Mouse (Mus musculus): Measurements from ENCODE around the gene Scn2b. TPM values are rescaled to one million over a fixed set of nuclear protein-coding genes. Genes with fewer than 3 reads are reported as not detected.

Gene Scn2b
- polyA plus RNA-seq, 1 experiment from 2014 or later = 2.7 TPM

DNA sequence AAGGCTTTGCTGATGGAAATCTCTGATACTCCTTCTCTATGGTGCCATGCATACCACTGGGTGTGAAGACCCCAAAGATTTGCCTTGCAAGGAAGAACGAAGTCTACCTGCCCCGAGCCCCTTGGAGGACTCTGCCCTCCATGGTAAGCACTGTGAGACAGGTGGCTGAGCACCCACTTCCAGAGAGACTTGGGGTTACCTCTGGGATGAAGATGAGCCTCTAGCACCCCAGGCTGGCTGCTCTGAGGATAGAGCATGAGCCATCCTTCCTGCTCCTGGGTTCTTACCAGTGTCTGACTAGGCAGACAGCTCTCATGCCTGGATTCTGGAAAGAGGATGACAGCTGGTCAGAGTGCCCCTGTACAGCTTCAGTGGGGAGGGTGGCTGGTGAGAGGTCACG is 12.5 kb downstream of the Scn2b start:
- ATAC-seq (ENCODE audit: low read depth) = no peak
- Histone ChIP-seq H3K9ac (ENCODE audit: low read length) (no peak overlapping the region), H3K4me1 (replicated peaks; ENCODE audit: control insufficient read depth, insufficient read depth, low read length) (no peaks in the 10 kb centered on the region), H3K27me3 (ENCODE audit: control insufficient read depth, insufficient read depth, low read depth, low read length) (peaks cover 9% of the 10 kb centered on the region), H3K36me3 (ENCODE audit: control insufficient read depth, insufficient read depth, low read length) (no peaks in the 10 kb centered on the region), H3K4me3 (ENCODE audit: low read length) (no peak overlapping the region), H3K9me3 (ENCODE audit: control insufficient read depth, low read length) (no peaks in the 10 kb centered on the region), H3K27ac (ENCODE audit: low read length) (no peak overlapping the region), H3K4me2 (ENCODE audit: low read depth, low read length) (no peak overlapping the region)
- 70% methylated on average over 3 of the region's 3 CpGs for WGBS

- 0 out of 2 replicates have a peak, but pooled peaks have one; percentile 11 for ATAC-seq (ENCODE audit: low read depth)
- H3K27me3 ChIP-seq (ENCODE audit: control insufficient read depth, insufficient read depth, low read depth, low read length) = peaks cover 42% of the 10 kb centered on the region
- H3K4me1 ChIP-seq (replicated peaks; ENCODE audit: control insufficient read depth, insufficient read depth, low read length) = peaks cover 4% of the 10 kb centered on the region
- H3K27ac ChIP-seq (ENCODE audit: low read length) = no peak overlapping the region
- H3K36me3 ChIP-seq (ENCODE audit: control insufficient read depth, insufficient read depth, low read length) = no peaks in the 10 kb centered on the region
- WGBS = 18% methylated on average over 5 of the region's 5 CpGs
- H3K4me2 ChIP-seq (ENCODE audit: low read depth, low read length) = no peak overlapping the region
- H3K9me3 ChIP-seq (ENCODE audit: control insufficient read depth, low read length) = no peaks in the 10 kb centered on the region
- H3K9ac ChIP-seq (ENCODE audit: low read length) = no peak overlapping the region
- H3K4me3 ChIP-seq (ENCODE audit: low read length) = no peak overlapping the region
These were observed 16.1 kb downstream of the Scn2b start for GRCm38 (mm10) chr9:45133484-45134310.

DNA sequence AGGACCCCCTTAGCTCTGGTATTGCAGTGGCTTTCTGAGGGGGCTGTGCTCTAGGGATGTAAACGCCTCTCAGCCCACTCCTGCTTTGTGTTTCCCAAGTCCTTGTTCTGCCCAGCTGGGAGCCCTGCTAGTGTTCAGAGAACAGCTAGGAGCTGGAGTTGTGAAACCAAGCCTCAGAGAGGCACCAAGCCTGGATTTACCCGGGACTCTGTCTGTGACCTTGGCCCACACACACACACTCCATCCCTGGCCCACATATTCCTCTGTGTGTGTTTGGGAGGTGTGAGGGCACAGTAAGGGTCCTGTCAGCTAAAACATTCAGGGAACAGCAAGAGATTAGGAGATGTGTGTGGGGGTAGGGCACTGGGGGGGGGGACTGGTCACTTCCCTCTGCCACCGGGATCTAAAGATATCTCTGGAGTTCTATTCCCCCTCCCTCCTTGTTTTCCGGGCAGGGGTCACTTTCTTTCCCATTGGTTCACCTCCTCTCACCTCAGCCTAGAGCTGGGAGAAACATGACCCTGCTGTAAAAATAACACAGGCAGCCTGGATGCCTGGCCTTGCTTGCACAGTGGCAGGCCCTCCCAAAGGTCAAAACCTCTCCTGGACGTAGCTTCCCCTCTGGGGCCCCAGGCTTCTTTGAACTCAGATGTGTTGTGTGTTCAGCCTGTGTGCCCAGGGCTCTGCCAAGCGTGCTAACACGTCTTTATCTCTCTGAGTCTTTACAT is 19.0 kb downstream of the Scn2b start:
- Histone ChIP-seq H3K4me1 (replicated peaks; ENCODE audit: control insufficient read depth, insufficient read depth, low read length) (peaks cover 7% of the 10 kb centered on the region), H3K9me3 (ENCODE audit: control insufficient read depth, low read length) (no peaks in the 10 kb centered on the region), H3K4me2 (ENCODE audit: low read depth, low read length) (no peak overlapping the region), H3K36me3 (ENCODE audit: control insufficient read depth, insufficient read depth, low read length) (no peaks in the 10 kb centered on the region), H3K27ac (ENCODE audit: low read length) (no peak overlapping the region), H3K4me3 (ENCODE audit: low read length) (no peak overlapping the region), H3K27me3 (ENCODE audit: control insufficient read depth, insufficient read depth, low read depth, low read length) (peaks cover 61% of the 10 kb centered on the region), H3K9ac (ENCODE audit: low read length) (no peak overlapping the region)
- 15% methylated on average over 7 of the region's 7 CpGs for WGBS
- ATAC-seq (ENCODE audit: low read depth) = no peak

- Histone ChIP-seq H3K4me3 (ENCODE audit: low read length) (peak within 1 kb of the TSS; percentile 55), H3K4me2 (ENCODE audit: low read depth, low read length) (peak within 1 kb of the TSS; percentile 93), H3K27me3 (ENCODE audit: control insufficient read depth, insufficient read depth, low read depth, low read length) (peaks cover 74% of the 10 kb centered on the region), H3K36me3 (ENCODE audit: control insufficient read depth, insufficient read depth, low read length) (no peaks in the 10 kb centered on the region), H3K4me1 (replicated peaks; ENCODE audit: control insufficient read depth, insufficient read depth, low read length) (peaks cover 7% of the 10 kb centered on the region), H3K9me3 (ENCODE audit: control insufficient read depth, low read length) (no peaks in the 10 kb centered on the region), H3K27ac (ENCODE audit: low read length) (no peak within 1 kb of the TSS), H3K9ac (ENCODE audit: low read length) (peak within 1 kb of the TSS; percentile 47; the same call in 1 of the 2 replicates)
- ATAC-seq (ENCODE audit: low read depth) = peak; percentile 72
- under 1% methylated on average over 68 of the region's 76 CpGs for WGBS
These were observed 20.8 kb downstream of the Scn2b start, which contains the start of gene Scn4b for GRCm38 (mm10) chr9:45138191-45139032. Gene Scn4b, plus strand, starts transcription at chr9:45138395.

DNA sequence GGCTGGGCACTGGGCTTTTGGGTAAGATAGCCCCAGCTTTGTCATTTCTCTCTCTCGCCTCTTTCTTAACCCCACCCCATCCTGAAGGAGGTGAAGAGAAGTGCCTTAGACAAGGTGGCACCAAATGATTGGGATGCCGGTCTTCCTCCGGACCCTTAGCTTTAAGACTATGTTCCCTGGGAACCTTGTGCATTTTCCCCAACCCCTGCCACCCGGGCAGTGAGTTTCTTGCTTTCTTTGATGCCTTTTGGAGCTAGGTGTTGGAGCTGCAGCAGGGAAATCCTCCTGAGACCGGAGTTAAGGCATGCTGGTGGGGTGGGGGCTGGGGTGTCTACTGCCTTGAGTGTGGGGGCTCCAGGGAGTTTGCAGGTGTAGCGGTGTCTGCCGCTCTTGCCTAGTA is 21.5 kb downstream of the Scn2b start:
- H3K4me2 ChIP-seq (ENCODE audit: low read depth, low read length) = peak overlapping the region; percentile 93
- no peaks in the 10 kb centered on the region for H3K9me3 ChIP-seq (ENCODE audit: control insufficient read depth, low read length)
- no peaks in the 10 kb centered on the region for H3K36me3 ChIP-seq (ENCODE audit: control insufficient read depth, insufficient read depth, low read length)
- peaks cover 75% of the 10 kb centered on the region for H3K27me3 ChIP-seq (ENCODE audit: control insufficient read depth, insufficient read depth, low read depth, low read length)
- H3K4me3 ChIP-seq (ENCODE audit: low read length) = peak overlapping the region; percentile 55
- ATAC-seq (ENCODE audit: low read depth) = no peak
- WGBS = 4% methylated on average over 7 of the region's 7 CpGs
- H3K9ac ChIP-seq (ENCODE audit: low read length) = peak overlapping the region; percentile 47; the same call in 1 of the 2 replicates
- H3K4me1 ChIP-seq (replicated peaks; ENCODE audit: control insufficient read depth, insufficient read depth, low read length) = peaks cover 7% of the 10 kb centered on the region
- H3K27ac ChIP-seq (ENCODE audit: low read length) = no peak overlapping the region

DNA sequence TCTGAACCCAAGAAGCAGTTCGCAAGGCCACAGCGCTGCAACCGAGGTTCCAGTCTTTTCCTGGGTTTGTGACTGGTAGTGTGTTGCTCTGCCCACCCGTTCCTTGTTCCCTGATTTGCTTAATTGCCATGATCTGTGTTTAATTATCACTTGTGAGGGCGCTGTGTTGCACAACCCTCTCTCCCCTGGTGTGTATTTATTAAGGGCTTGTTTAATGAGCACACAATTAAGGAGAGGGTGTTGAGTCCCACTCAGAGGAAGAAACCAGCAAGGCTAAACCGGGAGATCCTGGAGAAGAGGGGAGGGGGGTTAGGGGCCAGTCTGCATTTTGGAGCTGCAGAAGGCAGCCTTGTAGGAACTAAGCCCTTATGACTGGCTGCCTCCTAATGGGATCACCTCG is 23.4 kb downstream of the Scn2b start:
- WGBS = 59% methylated on average over 7 of the region's 7 CpGs
- Histone ChIP-seq H3K9ac (ENCODE audit: low read length) (no peak overlapping the region), H3K27me3 (ENCODE audit: control insufficient read depth, insufficient read depth, low read depth, low read length) (peaks cover 72% of the 10 kb centered on the region), H3K4me1 (replicated peaks; ENCODE audit: control insufficient read depth, insufficient read depth, low read length) (peaks cover 7% of the 10 kb centered on the region), H3K27ac (ENCODE audit: low read length) (no peak overlapping the region), H3K36me3 (ENCODE audit: control insufficient read depth, insufficient read depth, low read length) (no peaks in the 10 kb centered on the region), H3K4me2 (ENCODE audit: low read depth, low read length) (no peak overlapping the region), H3K4me3 (ENCODE audit: low read length) (no peak overlapping the region), H3K9me3 (ENCODE audit: control insufficient read depth, low read length) (no peaks in the 10 kb centered on the region)
- ATAC-seq (ENCODE audit: low read depth) = no peak

GRCm38 (mm10) chr9:45142686-45143085 is 25.1 kb downstream of the Scn2b start:
- no peaks in the 10 kb centered on the region for H3K36me3 ChIP-seq (ENCODE audit: control insufficient read depth, insufficient read depth, low read length)
- no peak for ATAC-seq (ENCODE audit: low read depth)
- WGBS = 48% methylated on average over 3 of the region's 3 CpGs
- no peak overlapping the region for H3K9ac ChIP-seq (ENCODE audit: low read length)
- H3K9me3 ChIP-seq (ENCODE audit: control insufficient read depth, low read length) = no peaks in the 10 kb centered on the region
- peaks cover 7% of the 10 kb centered on the region for H3K4me1 ChIP-seq (replicated peaks; ENCODE audit: control insufficient read depth, insufficient read depth, low read length)
- no peak overlapping the region for H3K27ac ChIP-seq (ENCODE audit: low read length)
- peaks cover 70% of the 10 kb centered on the region for H3K27me3 ChIP-seq (ENCODE audit: control insufficient read depth, insufficient read depth, low read depth, low read length)
- H3K4me2 ChIP-seq (ENCODE audit: low read depth, low read length) = no peak overlapping the region
- no peak overlapping the region for H3K4me3 ChIP-seq (ENCODE audit: low read length)

DNA sequence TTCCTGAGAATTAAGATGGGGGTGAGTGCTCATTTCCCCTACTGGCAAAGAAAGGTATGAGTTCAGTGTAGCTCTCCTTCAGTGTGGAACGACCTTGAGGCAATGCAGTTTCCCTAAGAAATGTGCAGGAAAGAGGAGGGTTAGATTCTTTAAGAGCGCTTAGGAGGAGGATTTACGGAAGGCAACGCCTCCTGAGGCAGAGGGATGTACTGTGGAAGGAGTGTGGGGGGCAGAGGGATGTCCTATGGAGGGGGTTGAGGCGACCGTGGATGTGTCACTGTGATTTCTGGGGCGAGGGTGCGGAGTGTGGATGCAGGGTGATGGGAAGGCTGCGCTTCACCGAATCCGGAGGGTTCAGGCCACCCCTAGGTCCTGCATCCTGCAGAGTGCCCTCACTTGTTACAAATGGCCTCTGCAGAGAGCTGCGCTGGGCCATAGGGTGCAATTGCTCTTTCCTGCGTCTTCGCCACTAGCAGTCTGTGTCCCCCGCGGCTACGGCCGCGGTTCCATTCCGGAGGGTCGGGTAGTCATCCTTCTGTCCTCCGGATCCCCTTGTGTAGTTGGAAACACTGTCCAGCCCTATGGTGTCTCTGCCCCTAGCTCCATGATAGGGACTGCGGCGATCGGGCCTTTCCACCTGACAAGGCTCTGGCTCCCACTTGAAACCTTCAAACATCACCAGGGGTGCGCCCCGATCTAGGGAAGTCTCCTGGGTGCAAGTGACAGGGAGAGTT is 28.1 kb downstream of the Scn2b start:
- Histone ChIP-seq H3K9me3 (ENCODE audit: control insufficient read depth, low read length) (no peaks in the 10 kb centered on the region), H3K4me2 (ENCODE audit: low read depth, low read length) (peak overlapping the region; percentile 62), H3K27me3 (ENCODE audit: control insufficient read depth, insufficient read depth, low read depth, low read length) (peaks cover 44% of the 10 kb centered on the region), H3K27ac (ENCODE audit: low read length) (no peak overlapping the region), H3K36me3 (ENCODE audit: control insufficient read depth, insufficient read depth, low read length) (no peaks in the 10 kb centered on the region), H3K4me3 (ENCODE audit: low read length) (peak overlapping the region; percentile 34), H3K9ac (ENCODE audit: low read length) (peak overlapping the region; percentile 33; the same call in 1 of the 2 replicates), H3K4me1 (replicated peaks; ENCODE audit: control insufficient read depth, insufficient read depth, low read length) (no peaks in the 10 kb centered on the region; the same call in 1 of the 2 replicates)
- ATAC-seq (ENCODE audit: low read depth) = no peak
- 4% methylated on average over 27 of the region's 27 CpGs for WGBS

Data from lung, embryonic 16.5 days (tissue).